Comparison of ENCODE assay signal across 16 mouse cellular contexts in genomic region chr19:18653058-18653457, GRCm38 (mm10).
"Had no signal": no experiment of that assay in that cellular context is flagged by ENCODE, and none has a peak within 500 bp of the region (broad histone marks: within the 10 kb centered on the region; RNA-seq: fewer than 3 reads in every experiment).

No protein-coding gene starts in this region.

- ATAC-seq: liver, postnatal 0 days; midbrain, embryonic 16.5 days had no signal

- H3K36me3 ChIP-seq: limb, embryonic 12.5 days; liver, embryonic 13.5 days; lung, embryonic 15.5 days; neural tube, embryonic 13.5 days; stomach, embryonic 15.5 days had no signal

- H3K9ac ChIP-seq: limb, embryonic 12.5 days; liver, embryonic 13.5 days; liver, postnatal 0 days; lung, embryonic 15.5 days; neural tube, embryonic 13.5 days; stomach, embryonic 15.5 days had no signal

- DNase-seq: liver; liver, embryonic 13.5 days; liver, postnatal 0 days; lung, postnatal 14 days; retina, postnatal 1 day; right cerebral cortex, postnatal 14 days; thymus, postnatal 4 days had no signal

- H3K27ac ChIP-seq: layer of hippocampus, adult 2 months; limb, embryonic 12.5 days; liver, embryonic 13.5 days; lung, embryonic 15.5 days; macrophage; neural tube, embryonic 13.5 days; stomach, embryonic 15.5 days had no signal

- H3K9me3 ChIP-seq: limb, embryonic 12.5 days; liver, embryonic 13.5 days; lung, embryonic 15.5 days; megakaryocyte, embryonic 14.5 days; neural tube, embryonic 13.5 days; stomach, embryonic 15.5 days had no signal

- H3K27me3 ChIP-seq: limb, embryonic 12.5 days; liver, embryonic 13.5 days; lung, embryonic 15.5 days; megakaryocyte, embryonic 14.5 days; neural tube, embryonic 13.5 days; stomach, embryonic 15.5 days had no signal

- H3K4me3 ChIP-seq: layer of hippocampus, adult 2 months; limb, embryonic 12.5 days; liver, embryonic 13.5 days; lung, embryonic 15.5 days; megakaryocyte, embryonic 14.5 days; neural tube, embryonic 13.5 days; stomach, embryonic 15.5 days had no signal

- H3K4me1 ChIP-seq: limb, embryonic 12.5 days; lung, embryonic 15.5 days; neural tube, embryonic 13.5 days; stomach, embryonic 15.5 days had no signal

- H3K4me2 ChIP-seq: limb, embryonic 12.5 days; liver, embryonic 13.5 days; lung, embryonic 15.5 days; midbrain, embryonic 11.5 days; neural tube, embryonic 13.5 days; stomach, embryonic 15.5 days had no signal
